Mouse (Mus musculus) activated CD4-positive, CD25-positive, alpha-beta regulatory T cell (primary cell): ENCODE results near the gene Cyp3a41a. TPM values are rescaled to one million over a fixed set of nuclear protein-coding genes. Genes with fewer than 3 reads are reported as not detected.

ENCODE experiments used
- polyA plus RNA-seq, 2 experiments: library from polyadenylated mRNA; unstranded; fragments of 100-300 nt; shearing (Covaris generic); gene quantifications; one replicate each; pipeline ENCODE4 v1.2.1; 2017

Gene Cyp3a41a
- not detected for polyA plus RNA-seq

DNA sequence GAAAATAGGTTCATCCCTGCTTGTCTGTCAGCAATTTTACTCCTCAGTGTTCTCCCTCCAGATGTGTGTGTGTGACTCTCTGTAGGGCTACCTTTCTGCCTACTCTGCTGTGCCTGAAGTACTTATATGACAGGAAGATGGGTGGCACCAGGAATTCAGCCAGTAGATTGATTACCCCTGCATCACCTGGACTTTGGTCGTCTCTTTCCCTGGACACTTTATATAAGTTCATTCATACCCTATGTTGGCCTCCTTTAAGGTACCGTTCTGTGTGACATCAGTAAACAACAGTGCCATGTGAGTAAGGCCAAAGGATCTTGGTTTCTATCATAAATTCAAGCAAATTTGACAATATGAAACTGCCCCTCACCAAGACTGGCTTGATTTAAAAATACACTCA, at the start of gene Cyp3a41a:
Gene Cyp3a41a (minus strand): TSS at position 101 of the 400 bp plus-strand sequence.

Other genes with a start within 250 kb of the Cyp3a41a start
- gene Cyp3a41b, start 135.4 kb downstream of the Cyp3a41a start, polyA plus RNA-seq, result not detected
- not detected for gene Cyp3a44, start 85.7 kb upstream of the Cyp3a41a start, polyA plus RNA-seq
- gene Cyp3a11, start 159.8 kb upstream of the Cyp3a41a start, polyA plus RNA-seq, result not detected